Mouse (Mus musculus) lung, postnatal 25 days (tissue): Measurements from ENCODE around the gene Galnt16.

Source experiments
- DNase-seq: peaks from one replicate; pipeline ENCODE4 v3.0.0; 2022; ENCODE audit warnings: low spot score

Gene Galnt16

GRCm38 (mm10) chr12:80598756-80599155 is 80.7 kb downstream of the Galnt16 start:
- DNase-seq = peak; percentile 34

- DNase-seq = no peak
Observed at GRCm38 (mm10) chr12:80601597-80602269, 83.7 kb downstream of the Galnt16 start.

GRCm38 (mm10) chr12:80602432-80602831 is 84.4 kb downstream of the Galnt16 start:
- DNase-seq = no peak

- peak; percentile 78 for DNase-seq
Observed at GRCm38 (mm10) chr12:80603566-80603965, 85.5 kb downstream of the Galnt16 start.

GRCm38 (mm10) chr12:80604218-80604617 is 86.1 kb downstream of the Galnt16 start:
- DNase-seq = no peak

- no peak for DNase-seq
Observed at GRCm38 (mm10) chr12:80608576-80608975, 90.5 kb downstream of the Galnt16 start.

GRCm38 (mm10) chr12:80609928-80610327 is 91.9 kb downstream of the Galnt16 start:
- no peak for DNase-seq

- DNase-seq = no peak
Observed at GRCm38 (mm10) chr12:80612113-80612791, 94.2 kb downstream of the Galnt16 start.

GRCm38 (mm10) chr12:80615371-80616257 is 97.5 kb downstream of the Galnt16 start:
- no peak for DNase-seq

- no peak for DNase-seq
Observed at GRCm38 (mm10) chr12:80620501-80620900, 102.4 kb downstream of the Galnt16 start.

- DNase-seq = no peak
Observed at GRCm38 (mm10) chr12:80631790-80632189, 113.7 kb downstream of the Galnt16 start.

- DNase-seq = peak; percentile 53
Observed at GRCm38 (mm10) chr12:80642725-80643692, 124.9 kb downstream of the Galnt16 start.

- DNase-seq = peak; percentile 95
Observed at GRCm38 (mm10) chr12:80643693-80644505, 125.8 kb downstream of the Galnt16 start, which contains the start of the genes Slc39a9 and Erh. TSS of gene Slc39a9 (plus strand) at chr12:80643883. TSS of gene Erh (minus strand) at chr12:80644341.

- DNase-seq = no peak
Observed at GRCm38 (mm10) chr12:80644506-80644868, 126.4 kb downstream of the Galnt16 start.

GRCm38 (mm10) chr12:80646377-80646776 is 128.3 kb downstream of the Galnt16 start:
- no peak for DNase-seq

GRCm38 (mm10) chr12:80653951-80654658 is 136.0 kb downstream of the Galnt16 start:
- DNase-seq = peak; percentile 80

GRCm38 (mm10) chr12:80654659-80655025 is 136.6 kb downstream of the Galnt16 start:
- DNase-seq = peak; percentile 21

- no peak for DNase-seq
Observed at GRCm38 (mm10) chr12:80658661-80659060, 140.6 kb downstream of the Galnt16 start.

GRCm38 (mm10) chr12:80662322-80662721 is 144.2 kb downstream of the Galnt16 start:
- no peak for DNase-seq

- DNase-seq = no peak
Observed at GRCm38 (mm10) chr12:80663935-80664334, 145.9 kb downstream of the Galnt16 start.
